Mouse (Mus musculus): ENCODE measurements around the gene Ppbp. TPM values are rescaled to one million over a fixed set of nuclear protein-coding genes. Genes with fewer than 3 reads are reported as not detected.
A peak's percentile ranks its signal among the peaks of the same experiment; 100 is the strongest.

Ppbp gene
- polyA plus RNA-seq, 1 experiment, result 0.06 TPM

DNA sequence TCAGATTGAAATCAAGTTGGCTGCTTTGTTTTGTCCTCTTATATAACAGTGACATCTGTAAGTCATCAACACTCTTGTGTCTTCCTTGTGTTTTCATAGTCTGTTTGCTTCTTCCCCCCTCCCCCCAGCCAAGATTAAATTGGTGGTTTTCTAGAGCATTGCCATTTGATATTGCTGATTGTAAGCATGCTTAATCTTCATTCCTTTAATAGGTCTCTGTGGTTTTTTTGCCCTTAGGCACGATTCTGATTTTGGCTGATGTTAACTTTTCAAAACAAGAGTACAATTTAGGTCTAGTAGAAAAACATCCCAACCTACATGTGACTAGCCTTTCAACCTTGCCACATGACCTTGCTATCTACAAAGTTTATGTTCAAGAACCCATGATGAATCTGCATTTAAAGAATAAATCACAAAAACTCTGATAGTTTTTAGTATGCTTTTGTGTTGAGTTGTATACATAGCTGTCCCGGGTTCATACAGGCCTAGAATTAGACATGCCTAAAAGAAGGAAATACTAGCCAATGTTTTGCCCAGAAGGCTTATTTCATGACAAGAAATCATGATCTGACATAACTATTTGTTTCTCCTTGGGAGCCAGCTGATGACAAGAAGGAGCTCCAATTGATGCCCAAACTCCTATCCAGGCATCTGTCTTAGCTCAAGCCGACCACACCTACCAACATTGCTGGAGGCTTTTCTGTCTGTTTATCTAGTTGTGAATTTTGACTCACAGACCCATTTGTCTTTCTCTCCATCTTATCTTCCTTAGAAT is 39.0 kb downstream of the Ppbp start:
- TF ChIP-seq USF1 (IDR thresholded peaks at IDR 0.05; ENCODE audit: low read depth), result peak; percentile 25
- no peak for TF ChIP-seq MAX (IDR thresholded peaks at IDR 0.05)
- no peak for TF ChIP-seq CEBPB (IDR thresholded peaks at IDR 0.05; ENCODE audit: low read depth)
- no peak for TF ChIP-seq CTCF (IDR thresholded peaks at IDR 0.05; ENCODE audit: control insufficient read depth, insufficient read depth, insufficient read length)
- Histone ChIP-seq H3K27me3 (ENCODE audit: control insufficient read depth, insufficient read depth, insufficient read length) (no peaks in the 10 kb centered on the region), H3K79me2 (ENCODE audit: control insufficient read depth, insufficient read depth) (no peaks in the 10 kb centered on the region), H3K79me3 (ENCODE audit: low read depth) (no peaks in the 10 kb centered on the region), H3K36me3 (ENCODE audit: control insufficient read depth, insufficient read depth) (no peaks in the 10 kb centered on the region), H3ac (ENCODE audit: control insufficient read depth, insufficient read length, low read depth) (no peak overlapping the region), H3K4me3 (ENCODE audit: insufficient read depth, poor library complexity, severe bottlenecking) (no peak overlapping the region)

Small RNAs within 50 kb of the gene (microRNA-seq; reads per million reads assigned to microRNA genes)
- gene Gm24322 (ENCODE audit: borderline microRNAs expressed), result not detected

Other genes starting within 250 kb of the Ppbp start
- not detected for gene Afm, start 249.6 kb upstream of the Ppbp start, polyA plus RNA-seq (2012; fragmentation: generic; extraction: Trizol)
- not detected for gene 5830473C10Rik, start 207.4 kb upstream of the Ppbp start, polyA plus RNA-seq (2012; fragmentation: generic; extraction: Trizol)
- gene Rassf6, start 127.9 kb upstream of the Ppbp start, polyA plus RNA-seq (2012; fragmentation: generic; extraction: Trizol), result 0.12 TPM
- 0.14 TPM for gene Cxcl5, start 9.2 kb upstream of the Ppbp start, polyA plus RNA-seq (2012; fragmentation: generic; extraction: Trizol)
- not detected for gene Pf4, start 3.9 kb downstream of the Ppbp start, polyA plus RNA-seq (2012; fragmentation: generic; extraction: Trizol)
- gene Cxcl3, start 17.6 kb downstream of the Ppbp start, polyA plus RNA-seq (2012; fragmentation: generic; extraction: Trizol), result not detected
- gene Cxcl15, start 26.0 kb downstream of the Ppbp start, polyA plus RNA-seq (2012; fragmentation: generic; extraction: Trizol), result not detected
- 0.66 TPM for gene Cxcl1, start 122.7 kb downstream of the Ppbp start, polyA plus RNA-seq (2012; fragmentation: generic; extraction: Trizol)
- gene Cxcl2, start 135.4 kb downstream of the Ppbp start, polyA plus RNA-seq (2012; fragmentation: generic; extraction: Trizol), result not detected
- 10.2 TPM for gene Mthfd2l, start 162.6 kb downstream of the Ppbp start, polyA plus RNA-seq (2012; fragmentation: generic; extraction: Trizol)

Measured in C2C12 (cell line).